Mouse (Mus musculus) mesoderm, embryonic 11.5 days (tissue): ENCODE measurements around the gene Selenop.
A peak's percentile ranks its signal among the peaks of the same experiment; 100 is the strongest.
"Not testable (repeated sequence)": the region's sequence is repeated elsewhere in the genome, so short reads cannot be mapped to it uniquely, and the experiment has no call there.

Experiments
- DNase-seq: peaks from one replicate; pipeline ENCODE4 v3.0.0-alpha.2; 2012; ENCODE audit warnings: low read depth, low spot score

Gene Selenop

GRCm38 (mm10) chr15:3268247-3268646 lies at the start of gene Selenop:
TSS of gene Selenop (plus strand) at chr15:3268547.
- no peak for DNase-seq

GRCm38 (mm10) chr15:3218668-3219067 lies 49.7 kb upstream of the Selenop start:
- not testable (repeated sequence) for DNase-seq

GRCm38 (mm10) chr15:3222803-3223437 lies 45.4 kb upstream of the Selenop start:
- DNase-seq = no peak

- DNase-seq = no peak
Measured at GRCm38 (mm10) chr15:3226573-3226972, 41.8 kb upstream of the Selenop start.

GRCm38 (mm10) chr15:3228185-3228584 lies 40.2 kb upstream of the Selenop start:
- no peak for DNase-seq

- no peak for DNase-seq
Measured at GRCm38 (mm10) chr15:3228990-3229389, 39.4 kb upstream of the Selenop start.

- DNase-seq = no peak
Measured at GRCm38 (mm10) chr15:3231004-3231403, 37.3 kb upstream of the Selenop start.

GRCm38 (mm10) chr15:3232168-3232835 lies 36.0 kb upstream of the Selenop start:
- peak; percentile 83 for DNase-seq

GRCm38 (mm10) chr15:3233837-3234551 lies 34.4 kb upstream of the Selenop start:
- DNase-seq = no peak

- no peak for DNase-seq
Measured at GRCm38 (mm10) chr15:3236338-3236737, 32.0 kb upstream of the Selenop start.

- DNase-seq = no peak
Measured at GRCm38 (mm10) chr15:3237963-3238362, 30.4 kb upstream of the Selenop start.

- not testable (repeated sequence) for DNase-seq
Measured at GRCm38 (mm10) chr15:3245036-3245435, 23.3 kb upstream of the Selenop start.

- no peak for DNase-seq
Measured at GRCm38 (mm10) chr15:3250620-3251019, 17.7 kb upstream of the Selenop start.

- no peak for DNase-seq
Measured at GRCm38 (mm10) chr15:3251031-3251717, 17.2 kb upstream of the Selenop start.

- no peak for DNase-seq
Measured at GRCm38 (mm10) chr15:3251718-3252067, 16.7 kb upstream of the Selenop start.

- DNase-seq = no peak
Measured at GRCm38 (mm10) chr15:3259025-3259424, 9.3 kb upstream of the Selenop start.

GRCm38 (mm10) chr15:3260309-3260708 lies 8.0 kb upstream of the Selenop start:
- no peak for DNase-seq

- DNase-seq = no peak
Measured at GRCm38 (mm10) chr15:3262883-3263282, 5.5 kb upstream of the Selenop start.

GRCm38 (mm10) chr15:3264293-3264692 lies 4.1 kb upstream of the Selenop start:
- no peak for DNase-seq

GRCm38 (mm10) chr15:3264828-3265227 lies 3.5 kb upstream of the Selenop start:
- no peak for DNase-seq

GRCm38 (mm10) chr15:3269496-3269895 lies 1.1 kb downstream of the Selenop start:
- DNase-seq = peak; percentile 26

- DNase-seq = peak; percentile 27
Measured at GRCm38 (mm10) chr15:3269996-3270645, 1.8 kb downstream of the Selenop start.
